Mouse (Mus musculus) cerebellum, postnatal 10 days (tissue): ENCODE data around the gene Wrap53.

Experiments
- DNase-seq, 2 experiments: peaks; one replicate each; pipeline ENCODE4 v3.0.0; 2021; ENCODE audit warnings: mixed read lengths in 2 of 2

Wrap53 gene

DNA sequence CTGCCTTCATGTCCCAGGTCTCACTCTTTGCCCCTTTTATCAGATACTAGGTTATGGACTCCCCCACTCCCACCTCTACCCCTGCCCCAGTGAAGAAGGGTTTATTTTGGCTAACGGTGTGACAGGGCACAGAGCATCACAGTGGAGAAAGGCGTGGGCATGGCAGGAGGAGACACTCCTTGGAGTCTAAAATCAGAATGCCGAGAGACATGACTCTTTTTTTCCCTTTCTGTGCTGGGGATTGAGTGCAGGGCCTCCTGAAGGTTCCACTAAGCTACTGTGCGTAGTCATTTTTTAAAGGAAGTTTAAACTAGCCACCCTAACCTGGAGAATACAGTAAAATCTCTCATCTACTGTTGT lies 52.0 kb downstream of the Wrap53 start:
- DNase-seq, result no peak

DNA sequence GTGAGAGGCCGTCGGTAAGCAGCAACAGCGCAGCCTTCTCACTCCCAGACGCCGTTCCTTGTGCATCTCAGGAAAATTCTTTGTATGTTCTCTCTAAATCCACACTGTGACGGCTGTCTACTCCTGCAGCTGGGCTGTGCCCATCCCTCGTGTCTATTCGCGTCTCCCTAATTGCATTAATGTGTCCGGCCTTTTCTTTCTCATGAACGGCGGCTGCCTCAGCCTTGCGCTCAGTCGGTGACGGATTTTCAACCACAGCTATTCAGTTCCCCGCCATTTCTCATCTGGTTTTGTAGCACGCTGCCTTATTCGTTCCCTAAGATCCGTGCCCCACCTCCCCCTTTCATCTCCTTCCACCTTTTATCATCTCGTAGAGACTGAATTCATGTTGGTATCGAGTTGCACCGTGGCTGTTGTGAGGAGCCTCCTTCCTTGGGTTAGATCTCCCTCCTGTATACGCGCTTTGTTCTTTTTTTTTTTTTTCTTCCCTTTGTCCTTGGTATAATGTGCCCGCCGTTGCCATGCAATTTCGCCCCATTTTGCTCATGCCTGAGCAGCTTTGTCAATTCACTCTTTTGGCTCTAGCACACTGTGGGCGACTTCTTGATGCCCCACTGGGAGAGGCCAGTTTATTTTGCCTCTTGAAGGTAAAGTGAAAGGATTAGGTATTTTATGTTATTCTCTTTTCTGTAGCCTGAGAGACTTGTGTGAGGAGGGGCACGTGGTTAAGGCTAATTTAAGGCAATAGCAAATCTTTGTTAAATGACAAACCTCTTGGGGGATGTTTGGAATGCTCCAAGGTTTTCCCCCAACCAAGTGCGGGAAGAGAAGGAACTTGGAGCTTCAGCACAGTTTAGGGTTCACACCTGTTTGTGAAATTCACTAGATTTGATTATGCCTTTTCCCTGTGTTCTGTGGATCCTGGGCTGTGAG lies 52.7 kb downstream of the Wrap53 start:
- DNase-seq, result peak; percentile 32 to 58

DNA sequence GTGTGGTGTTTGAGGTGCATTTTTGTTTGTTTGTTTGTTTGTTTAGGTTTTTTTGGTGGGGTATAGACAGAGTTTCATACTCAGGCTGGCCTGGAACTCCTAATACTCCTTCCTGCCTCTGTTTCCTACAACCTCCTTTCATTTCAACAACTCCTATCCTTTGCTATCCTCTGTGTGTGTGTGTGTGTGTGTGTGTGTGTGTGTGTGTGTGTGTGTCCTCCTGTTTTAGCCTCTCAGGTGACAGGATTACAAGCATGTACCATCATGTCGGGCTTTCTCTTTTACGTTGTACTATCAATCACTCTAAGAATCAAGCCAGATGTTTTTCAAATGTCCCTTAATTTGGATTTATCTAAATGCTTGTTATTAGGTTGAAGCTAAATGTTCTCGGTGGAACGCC lies 53.4 kb downstream of the Wrap53 start:
- DNase-seq, result no peak

DNA sequence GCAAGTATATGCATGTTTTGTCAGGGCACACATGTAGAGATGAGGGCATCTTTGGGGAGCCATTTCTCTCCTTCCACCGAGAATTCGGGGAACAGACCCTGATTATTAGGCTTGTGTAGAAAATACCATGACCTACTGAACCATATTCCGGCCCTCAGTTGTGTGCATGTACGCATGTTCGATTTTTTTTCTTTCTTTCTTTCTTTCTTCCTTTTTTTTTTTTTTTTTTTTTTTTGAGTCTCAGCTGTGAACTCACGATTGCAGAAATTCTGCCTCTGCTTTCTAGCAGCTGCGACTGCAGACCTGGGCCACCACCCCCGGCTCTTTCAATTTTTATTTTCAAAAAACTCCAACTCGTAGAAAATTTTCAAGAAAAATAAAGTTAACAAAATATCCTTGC lies 54.4 kb downstream of the Wrap53 start:
- no peak for DNase-seq

DNA sequence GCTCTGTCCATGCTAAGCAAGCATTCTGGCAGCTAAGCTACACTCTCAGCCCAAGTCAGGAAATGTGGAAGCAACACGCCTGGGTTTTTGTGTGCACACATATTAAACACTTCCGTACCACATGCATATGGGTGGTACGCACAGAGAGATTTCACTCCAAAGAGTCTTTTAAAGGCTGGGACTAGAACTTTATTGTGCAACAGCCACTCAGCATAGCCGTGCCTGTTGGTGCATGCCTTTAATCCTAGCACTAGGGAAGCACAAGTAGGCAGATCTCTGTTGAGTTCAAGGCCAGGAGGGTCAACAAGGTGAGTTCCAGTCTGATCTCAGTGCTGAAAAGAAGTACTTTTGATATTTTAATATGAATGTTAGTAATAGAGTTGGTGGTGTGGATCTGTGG lies 56.4 kb downstream of the Wrap53 start:
- DNase-seq, result no peak

DNA sequence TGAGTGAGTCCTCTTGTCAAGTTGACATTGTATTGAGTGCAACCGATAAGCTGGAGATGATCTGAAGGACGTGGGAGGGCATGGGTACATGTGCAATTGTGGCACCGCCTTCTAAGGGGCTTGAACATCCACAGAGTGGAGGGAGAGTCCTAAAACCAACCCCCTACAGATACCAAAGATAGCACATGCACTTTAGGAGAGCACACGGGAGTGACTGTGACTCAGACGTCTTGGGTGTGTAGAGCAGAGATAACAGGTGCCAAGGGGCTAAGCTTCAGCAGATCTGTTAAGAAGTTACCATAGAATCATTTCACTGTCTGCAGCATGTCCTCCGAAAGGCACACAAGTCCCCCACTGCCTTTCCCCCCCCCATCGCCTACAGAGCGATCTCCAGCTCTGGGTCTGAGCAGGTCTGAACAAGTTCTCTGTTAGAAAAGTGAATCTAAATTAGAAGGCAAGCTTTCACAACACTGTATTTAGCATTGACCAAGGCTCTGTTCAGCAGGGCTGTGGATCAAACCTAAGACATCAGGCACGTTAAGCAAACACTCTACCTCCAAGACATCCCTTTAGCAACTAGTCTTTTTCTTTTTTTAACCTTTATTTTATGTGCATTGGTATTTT lies 58.4 kb downstream of the Wrap53 start:
- no peak for DNase-seq

DNA sequence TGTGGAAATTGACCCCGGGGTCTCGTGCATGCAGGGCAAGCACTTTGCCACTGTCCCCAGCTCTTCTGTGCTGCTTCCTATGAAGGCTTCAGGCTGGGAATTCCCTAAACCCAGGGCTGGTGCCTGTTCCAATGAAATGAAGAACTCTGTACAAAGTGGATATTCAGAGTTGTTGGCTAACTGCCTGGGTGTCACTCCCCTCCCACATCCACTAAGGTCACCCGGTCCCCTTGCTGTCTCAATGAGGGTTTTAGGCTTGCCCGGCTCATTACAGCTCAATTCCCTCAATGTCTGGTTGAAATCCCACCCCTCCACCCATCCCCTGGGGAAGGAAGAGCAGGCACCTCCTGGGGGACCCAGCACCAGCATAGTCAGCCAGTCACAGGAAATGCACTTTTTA lies 60.1 kb downstream of the Wrap53 start:
- no peak for DNase-seq

DNA sequence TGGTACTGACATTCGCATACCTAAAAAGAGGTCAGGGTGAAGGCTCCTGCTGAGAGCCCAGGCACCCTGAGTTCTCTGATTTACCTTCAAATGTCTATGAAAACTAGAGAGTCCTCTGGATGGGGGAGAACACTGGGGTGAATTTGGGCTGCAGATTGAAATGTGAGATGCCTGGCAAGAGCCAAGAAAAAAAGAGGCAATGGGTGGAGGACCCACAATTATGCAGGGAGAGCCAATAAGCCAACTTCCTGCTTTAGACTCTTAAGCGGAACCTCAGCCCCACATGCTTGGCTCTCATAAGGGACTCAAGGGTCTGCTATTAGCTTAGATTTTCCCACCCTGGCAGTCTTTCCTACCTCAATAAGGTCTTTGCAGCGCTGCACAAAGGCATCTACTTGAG lies 63.4 kb downstream of the Wrap53 start:
- no peak for DNase-seq

DNA sequence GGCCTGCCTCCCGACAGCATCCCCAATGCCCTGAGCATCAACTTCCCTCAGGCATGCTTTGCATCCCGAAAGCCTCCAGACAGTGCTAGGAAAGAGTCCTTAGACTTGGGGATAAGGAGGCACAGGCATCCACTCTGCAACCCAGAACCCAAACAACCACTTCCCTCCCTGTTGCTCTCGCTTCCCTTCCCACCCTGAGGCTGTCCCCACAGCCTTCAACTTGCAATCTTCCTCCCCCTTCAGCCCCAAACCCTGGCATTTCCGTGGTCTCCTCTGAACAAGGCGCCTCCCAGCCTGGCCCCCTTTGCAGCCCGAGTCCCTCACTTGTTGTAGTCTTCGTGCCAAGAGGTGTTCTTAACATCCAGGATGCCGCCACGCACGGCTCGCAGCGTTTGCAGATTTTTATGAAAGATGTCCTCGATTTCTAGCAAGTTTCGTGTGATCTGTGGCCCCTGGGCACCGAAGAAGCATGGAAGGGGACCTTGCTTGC lies 63.9 kb downstream of the Wrap53 start:
- DNase-seq, result no peak

DNA sequence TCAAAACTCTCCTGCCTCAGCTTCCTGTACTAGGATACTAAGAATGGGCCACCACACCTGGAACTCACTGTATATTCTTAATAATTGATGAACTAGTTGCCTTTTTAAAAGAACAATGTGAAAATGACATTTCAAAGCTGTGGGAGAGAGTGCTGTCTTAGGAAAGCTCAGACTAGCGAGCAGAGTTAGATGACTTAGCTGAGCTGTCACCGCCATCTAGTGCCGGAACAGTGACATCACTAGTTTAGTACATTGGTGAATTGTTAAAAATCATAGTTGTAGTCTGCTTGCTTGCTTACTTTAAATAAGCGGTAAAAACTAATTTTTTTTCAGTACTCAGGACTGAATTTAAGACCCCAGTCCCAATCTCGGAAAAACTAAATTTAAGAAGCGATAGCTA lies 66.2 kb downstream of the Wrap53 start:
- DNase-seq, result peak; percentile 79
